Mouse (Mus musculus) heart, adult 2 months (tissue): ENCODE measurements around the gene Smarca2.

Experiments used
- CTCF ChIP-seq: fragments of 200-600 bp; IDR thresholded peaks from 2 replicates; pipeline ENCODE4 v1.8.1; 2022; ENCODE audit warnings: antibody characterized with exemption, mild to moderate bottlenecking, moderate library complexity
- EP300 ChIP-seq: fragments of 200-500 bp; IDR thresholded peaks from 2 replicates; pipeline ENCODE4 v1.6.1; 2011; ENCODE audit warnings: low read depth, low read length, control low read depth; ENCODE audit not compliant: insufficient read depth
- POLR2A ChIP-seq: fragments of 200-500 bp; IDR thresholded peaks from 2 replicates; pipeline ENCODE4 v1.6.1; 2011; ENCODE audit warnings: mild to moderate bottlenecking, low read depth, low read length, control low read depth; ENCODE audit not compliant: insufficient read depth

DNA sequence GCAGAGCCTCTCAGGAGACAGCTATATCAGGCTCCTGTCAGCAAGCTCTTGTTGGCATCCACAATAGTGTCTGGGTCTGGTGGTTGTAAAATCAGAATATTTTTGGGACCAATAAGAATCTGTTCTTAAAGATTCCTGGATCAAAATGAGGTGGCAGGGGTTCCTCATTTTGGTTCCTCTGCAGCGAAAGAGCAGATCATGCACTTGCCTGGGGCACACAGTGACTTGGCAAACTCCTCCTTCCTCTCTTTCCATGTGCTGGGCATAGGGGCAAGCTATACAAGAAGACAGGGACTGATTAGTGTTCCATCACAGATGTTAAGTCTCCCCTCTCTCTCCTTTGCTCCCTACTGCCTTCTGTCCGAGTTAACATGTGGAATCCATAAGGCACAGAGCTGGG is 40.0 kb upstream of the Smarca2 start:
- TF ChIP-seq CTCF (no peak), POLR2A (no peak), EP300 (no peak)
